Mouse (Mus musculus) bone marrow macrophage, adult 2 months (primary cell): Measurements from ENCODE around the gene Gpx3. TPM values are rescaled to one million over a fixed set of nuclear protein-coding genes. Genes with fewer than 3 reads are reported as not detected.
"Not testable (repeated sequence)": the region's sequence is repeated elsewhere in the genome, so short reads cannot be mapped to it uniquely, and the experiment has no call there.

ENCODE experiments used
- H3K27ac ChIP-seq: 2 replicates; pipeline ENCODE4 v1.5.1; 2012; ENCODE audit warnings: low read depth, low read length; ENCODE audit not compliant: insufficient read depth
- H3K4me1 ChIP-seq: 2 replicates; pipeline ENCODE4 v1.6.1; 2012; ENCODE audit warnings: low read length; ENCODE audit not compliant: control insufficient read depth, insufficient read depth
- H3K4me3 ChIP-seq: 2 replicates; pipeline ENCODE4 v1.5.1; 2012; ENCODE audit warnings: mild to moderate bottlenecking, low read length, moderate library complexity; ENCODE audit not compliant: insufficient read depth
- CTCF ChIP-seq: IDR thresholded peaks from 2 replicates; pipeline ENCODE4 v1.5.1; 2012; ENCODE audit warnings: low read depth, mild to moderate bottlenecking, low read length, moderate library complexity
- POLR2A ChIP-seq: IDR thresholded peaks from 2 replicates; pipeline ENCODE4 v1.6.1; 2012; ENCODE audit warnings: mild to moderate bottlenecking, low read depth, low read length, borderline replicate concordance
- polyA plus RNA-seq: library from polyadenylated mRNA; stranded (reverse); fragments of >200 nt; gene quantifications from 2 replicates; pipeline ENCODE4 v1.2.4, GENCODE M21; 2012; ENCODE audit not compliant: missing spikeins, insufficient read depth, insufficient read length

The Gpx3 gene
- 10.8 and 13.8 TPM in 2 replicates for polyA plus RNA-seq

- TF ChIP-seq POLR2A, result no peak
- TF ChIP-seq CTCF, result no peak
- Histone ChIP-seq H3K4me1 (peaks cover 13% of the 10 kb centered on the region), H3K27ac (no peak within 1 kb of the TSS), H3K4me3 (peak within 1 kb of the TSS; percentile 35)
Observed at GRCm38 (mm10) chr11:54902333-54903323, at the start of gene Gpx3. Gpx3 (plus strand) TSS chr11:54902453.

GRCm38 (mm10) chr11:54858880-54859279 is 43.4 kb upstream of the Gpx3 start:
- not testable (repeated sequence) for H3K27ac ChIP-seq, H3K4me3 ChIP-seq, H3K4me1 ChIP-seq

- peaks cover 10% of the 10 kb centered on the region for H3K4me1 ChIP-seq
- H3K27ac ChIP-seq, result peak overlapping the region; percentile 45; the same call in 1 of the 2 replicates
- TF ChIP-seq CTCF (no peak), POLR2A (no peak)
- peak overlapping the region; percentile 64 for H3K4me3 ChIP-seq
Observed at GRCm38 (mm10) chr11:54859322-54860165, 42.7 kb upstream of the Gpx3 start.

GRCm38 (mm10) chr11:54860256-54861038 is 41.8 kb upstream of the Gpx3 start, which contains the start of gene Lyrm7:
Lyrm7 (minus strand) TSS chr11:54860916.
- TF ChIP-seq POLR2A, result no peak
- TF ChIP-seq CTCF, result no peak
- Histone ChIP-seq H3K4me1 (peaks cover 14% of the 10 kb centered on the region), H3K4me3 (peak within 1 kb of the TSS; percentile 69), H3K27ac (peak within 1 kb of the TSS; percentile 92)

- H3K4me1 ChIP-seq, result peaks cover 16% of the 10 kb centered on the region
- no peak overlapping the region for H3K4me3 ChIP-seq
- H3K27ac ChIP-seq, result 0 out of 2 replicates have a peak overlapping the region, but pooled peaks have one; percentile 28
- TF ChIP-seq POLR2A, result no peak
Observed at GRCm38 (mm10) chr11:54861471-54862420, 40.5 kb upstream of the Gpx3 start.

GRCm38 (mm10) chr11:54862621-54863520 is 39.4 kb upstream of the Gpx3 start:
- H3K4me3 ChIP-seq, result no peak overlapping the region
- H3K4me1 ChIP-seq, result peaks cover 17% of the 10 kb centered on the region
- peak; percentile 81 for TF ChIP-seq CTCF
- TF ChIP-seq POLR2A, result no peak
- no peak overlapping the region for H3K27ac ChIP-seq

GRCm38 (mm10) chr11:54865330-54866085 is 36.7 kb upstream of the Gpx3 start:
- TF ChIP-seq POLR2A, result no peak
- no peak for TF ChIP-seq CTCF
- Histone ChIP-seq H3K4me1 (peaks cover 22% of the 10 kb centered on the region), H3K27ac (peak overlapping the region; percentile 68), H3K4me3 (peak overlapping the region; percentile 65)
